Mouse (Mus musculus) bone marrow macrophage, adult 2 months (primary cell): Measurements from ENCODE around the gene Cdh24. TPM values are rescaled to one million over a fixed set of nuclear protein-coding genes. Genes with fewer than 3 reads are reported as not detected.

ENCODE experiments used
- H3K27ac ChIP-seq: 2 replicates; pipeline ENCODE4 v1.5.1; 2012; ENCODE audit warnings: low read depth, low read length; ENCODE audit not compliant: insufficient read depth
- H3K4me1 ChIP-seq: 2 replicates; pipeline ENCODE4 v1.6.1; 2012; ENCODE audit warnings: low read length; ENCODE audit not compliant: control insufficient read depth, insufficient read depth
- H3K4me3 ChIP-seq: 2 replicates; pipeline ENCODE4 v1.5.1; 2012; ENCODE audit warnings: mild to moderate bottlenecking, low read length, moderate library complexity; ENCODE audit not compliant: insufficient read depth
- CTCF ChIP-seq: IDR thresholded peaks from 2 replicates; pipeline ENCODE4 v1.5.1; 2012; ENCODE audit warnings: low read depth, mild to moderate bottlenecking, low read length, moderate library complexity
- POLR2A ChIP-seq: IDR thresholded peaks from 2 replicates; pipeline ENCODE4 v1.6.1; 2012; ENCODE audit warnings: mild to moderate bottlenecking, low read depth, low read length, borderline replicate concordance
- polyA plus RNA-seq: library from polyadenylated mRNA; stranded (reverse); fragments of >200 nt; gene quantifications from 2 replicates; pipeline ENCODE4 v1.2.4, GENCODE M21; 2012; ENCODE audit not compliant: missing spikeins, insufficient read depth, insufficient read length

Gene Cdh24
- polyA plus RNA-seq, 1 experiment = 0.48 TPM

GRCm38 (mm10) chr14:54646455-54646854 lies 5.3 kb upstream of the Cdh24 start:
- H3K4me3 ChIP-seq = no peak overlapping the region
- TF ChIP-seq CTCF = no peak
- H3K4me1 ChIP-seq = no peaks in the 10 kb centered on the region
- H3K27ac ChIP-seq = no peak overlapping the region

GRCm38 (mm10) chr14:54644294-54644693 lies 3.1 kb upstream of the Cdh24 start:
- H3K27ac ChIP-seq = no peak overlapping the region
- TF ChIP-seq CTCF (no peak), POLR2A (no peak)
- no peaks in the 10 kb centered on the region for H3K4me1 ChIP-seq
- no peak overlapping the region for H3K4me3 ChIP-seq

GRCm38 (mm10) chr14:54643011-54643410 lies 1.8 kb upstream of the Cdh24 start:
- TF ChIP-seq POLR2A (no peak), CTCF (no peak)
- Histone ChIP-seq H3K4me3 (no peak overlapping the region), H3K27ac (no peak overlapping the region), H3K4me1 (no peaks in the 10 kb centered on the region)

- no peak for TF ChIP-seq POLR2A
- no peak overlapping the region for H3K27ac ChIP-seq
- no peak overlapping the region for H3K4me3 ChIP-seq
- no peaks in the 10 kb centered on the region for H3K4me1 ChIP-seq
Observed at GRCm38 (mm10) chr14:54642224-54642944, 1.2 kb upstream of the Cdh24 start.

- no peaks in the 10 kb centered on the region for H3K4me1 ChIP-seq
- peak within 1 kb of the TSS; percentile 73 for H3K4me3 ChIP-seq
- no peak for TF ChIP-seq CTCF
- no peak for TF ChIP-seq POLR2A
- H3K27ac ChIP-seq = no peak within 1 kb of the TSS
Observed at GRCm38 (mm10) chr14:54640946-54641304, 239 bp downstream of the Cdh24 start, which contains the start of gene Gm17606. Gm17606 (plus strand) TSS chr14:54640952.

DNA sequence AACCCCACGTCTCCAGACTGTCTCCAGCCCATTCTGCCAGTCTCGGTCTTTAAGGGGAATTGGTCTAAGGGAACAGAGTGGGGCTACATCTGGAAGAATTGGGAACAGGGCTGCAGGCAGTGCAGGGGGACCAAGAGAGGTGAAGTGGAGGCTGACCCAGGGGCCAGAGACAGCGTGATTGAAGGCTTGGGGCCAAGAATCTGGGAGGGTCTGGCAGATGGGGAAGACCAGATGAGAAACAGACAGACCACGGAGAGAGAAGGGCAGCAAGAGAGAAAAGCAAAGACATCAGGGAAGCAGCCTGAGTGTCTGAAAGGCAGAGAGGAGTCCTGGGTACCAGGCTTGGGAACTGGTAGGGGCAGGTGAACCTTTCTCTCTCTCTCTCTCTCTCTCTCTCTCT lies 1.0 kb downstream of the Cdh24 start:
- Histone ChIP-seq H3K4me1 (no peaks in the 10 kb centered on the region), H3K27ac (no peak overlapping the region), H3K4me3 (no peak overlapping the region)
- no peak for TF ChIP-seq POLR2A
- no peak for TF ChIP-seq CTCF

DNA sequence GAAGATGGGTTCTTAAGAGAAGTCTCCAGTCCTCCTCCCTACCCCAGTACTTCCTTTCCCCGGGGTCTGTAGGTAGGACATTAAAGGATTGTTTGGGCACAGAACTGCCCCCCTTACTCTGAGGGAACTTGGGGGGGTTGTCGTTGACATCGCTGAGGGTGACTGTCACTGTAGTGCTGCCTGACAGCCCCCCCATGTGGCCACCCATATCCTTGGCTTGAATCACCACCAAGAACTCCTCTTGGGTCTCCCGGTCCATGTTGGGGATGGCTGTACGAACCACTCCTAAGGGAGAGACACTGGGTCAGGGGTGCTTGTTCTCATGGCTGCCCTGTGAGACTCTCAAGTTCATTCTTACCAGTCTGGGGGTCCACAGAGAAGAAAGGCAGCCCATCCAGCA lies 3.0 kb downstream of the Cdh24 start:
- Histone ChIP-seq H3K4me1 (no peaks in the 10 kb centered on the region), H3K27ac (no peak overlapping the region), H3K4me3 (no peak overlapping the region)
- TF ChIP-seq POLR2A (no peak), CTCF (no peak)

- Histone ChIP-seq H3K4me3 (no peak overlapping the region), H3K27ac (no peak overlapping the region), H3K4me1 (no peaks in the 10 kb centered on the region)
- peak; percentile 87 for TF ChIP-seq CTCF
- no peak for TF ChIP-seq POLR2A
Observed at GRCm38 (mm10) chr14:54636954-54637353, 4.2 kb downstream of the Cdh24 start.

DNA sequence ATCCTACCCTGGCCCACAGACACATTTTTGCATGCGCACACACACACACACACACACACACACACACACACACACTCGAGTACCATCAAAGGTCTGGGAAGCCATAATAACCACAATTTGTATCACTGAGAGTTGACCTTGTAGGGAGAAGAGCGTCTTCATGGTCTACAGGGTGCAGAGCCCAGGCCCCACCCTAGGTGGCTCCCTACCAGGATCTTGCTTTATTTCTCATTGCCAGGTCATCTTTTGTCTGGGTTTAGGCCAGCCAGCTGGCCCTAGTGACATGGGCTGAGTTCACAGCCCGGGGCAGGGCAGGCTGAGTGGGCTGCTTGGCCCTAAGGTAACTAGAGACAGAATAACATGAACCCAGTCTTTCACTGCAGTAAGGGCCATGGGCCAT lies 7.0 kb downstream of the Cdh24 start:
- no peak overlapping the region for H3K27ac ChIP-seq
- TF ChIP-seq POLR2A (no peak), CTCF (no peak)
- peaks cover 3% of the 10 kb centered on the region; the same call in 1 of the 2 replicates for H3K4me1 ChIP-seq
- no peak overlapping the region for H3K4me3 ChIP-seq

DNA sequence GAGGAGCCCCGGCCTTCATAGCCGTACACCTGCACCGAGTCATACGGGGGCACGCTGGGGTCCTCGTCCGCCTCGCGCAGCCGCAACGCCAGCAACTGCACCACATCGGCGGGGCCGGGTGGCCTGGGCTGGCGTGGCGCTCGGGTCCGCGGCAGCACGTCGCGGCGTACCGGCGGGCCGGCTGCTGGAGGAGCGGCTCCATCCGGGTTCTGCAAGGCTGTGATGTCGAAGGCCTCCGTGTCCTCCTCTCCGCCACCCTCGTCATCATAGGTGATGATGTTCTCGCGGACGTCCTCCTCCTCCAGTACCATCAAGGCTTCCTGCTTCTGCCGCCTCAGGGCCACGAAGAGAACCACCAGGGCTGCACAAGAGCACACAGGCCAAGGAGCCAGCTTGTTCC lies 8.9 kb downstream of the Cdh24 start:
- Histone ChIP-seq H3K27ac (no peak overlapping the region), H3K4me1 (peaks cover 3% of the 10 kb centered on the region; the same call in 1 of the 2 replicates), H3K4me3 (no peak overlapping the region)
- no peak for TF ChIP-seq POLR2A
- TF ChIP-seq CTCF = no peak

- H3K4me1 ChIP-seq = peaks cover 3% of the 10 kb centered on the region; the same call in 1 of the 2 replicates
- H3K27ac ChIP-seq = no peak overlapping the region
- TF ChIP-seq CTCF = no peak
- TF ChIP-seq POLR2A = no peak
- no peak overlapping the region for H3K4me3 ChIP-seq
Observed at GRCm38 (mm10) chr14:54631240-54631599, 9.9 kb downstream of the Cdh24 start.
